Mouse (Mus musculus) C3H10T1/2 (cell line): ENCODE data around the gene Npw. TPM values are rescaled to one million over a fixed set of nuclear protein-coding genes. Genes with fewer than 3 reads are reported as not detected.

ENCODE experiments used
- polyA plus RNA-seq, 2 experiments: library from polyadenylated mRNA; unstranded; fragments of >200 nt; fragmentation: generic; extraction: Trizol; gene quantifications; one replicate each; pipeline ENCODE4 v1.2.1; 2012; ENCODE audit warnings: missing spikeins in 2 of 2

Npw gene
- polyA plus RNA-seq: not detected

GRCm38 (mm10) chr17:24658017-24658758 lies at the start of gene Npw:
TSS of gene Npw (minus strand) at chr17:24658457.

GRCm38 (mm10) chr17:24706982-24707800 lies 48.9 kb upstream of the Npw start, which contains the start of gene Tbl3:
TSS of gene Tbl3 (minus strand) at chr17:24707660.

GRCm38 (mm10) chr17:24696011-24696697 lies 37.9 kb upstream of the Npw start, which contains the start of the genes Gfer and Noxo1:
TSS of gene Gfer (minus strand) at chr17:24696156.
TSS of gene Noxo1 (plus strand) at chr17:24696234.

DNA sequence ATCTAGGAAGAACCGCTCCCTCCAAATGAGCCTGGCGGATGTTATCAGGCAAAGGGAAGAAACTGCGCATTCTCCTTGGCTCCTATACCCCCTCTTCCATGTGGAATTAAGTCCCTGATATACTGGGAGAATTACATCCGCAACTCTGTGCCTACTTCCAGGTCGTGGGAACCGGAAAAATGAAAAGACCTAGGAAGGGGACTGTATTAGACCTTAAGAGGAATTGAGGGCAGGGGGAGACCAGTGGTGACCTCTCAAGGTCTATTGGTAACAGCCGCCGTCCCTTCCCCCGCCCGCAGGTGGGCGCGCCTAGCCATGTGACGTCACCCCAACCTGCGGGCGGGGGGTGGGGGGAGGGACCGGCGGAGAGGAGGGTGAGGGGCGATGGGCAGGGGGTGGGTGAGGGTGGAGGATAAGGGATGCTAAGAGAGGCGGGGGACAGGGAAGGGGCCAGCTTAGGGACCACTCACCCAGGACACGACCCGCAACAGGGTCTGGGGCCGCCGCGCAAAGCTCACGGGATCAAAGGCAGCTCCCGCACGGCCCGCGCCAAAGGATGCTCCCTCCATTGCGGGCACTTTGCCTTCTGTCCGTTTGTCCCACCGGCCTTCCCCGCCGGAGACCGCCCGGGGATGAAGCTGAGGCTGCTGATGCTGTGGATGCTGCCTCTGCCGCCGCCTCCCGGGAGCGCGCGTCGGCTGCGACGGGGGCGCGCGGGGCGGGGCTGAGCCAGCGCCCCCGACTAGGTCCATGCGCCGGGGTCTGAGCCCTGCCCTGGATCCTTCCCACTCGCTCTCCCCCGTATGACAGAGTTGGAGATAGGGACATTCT lies 31.2 kb upstream of the Npw start, which contains the start of gene Syngr3:
Syngr3 (minus strand) TSS at position 705 of the 831 bp plus-strand sequence.

DNA sequence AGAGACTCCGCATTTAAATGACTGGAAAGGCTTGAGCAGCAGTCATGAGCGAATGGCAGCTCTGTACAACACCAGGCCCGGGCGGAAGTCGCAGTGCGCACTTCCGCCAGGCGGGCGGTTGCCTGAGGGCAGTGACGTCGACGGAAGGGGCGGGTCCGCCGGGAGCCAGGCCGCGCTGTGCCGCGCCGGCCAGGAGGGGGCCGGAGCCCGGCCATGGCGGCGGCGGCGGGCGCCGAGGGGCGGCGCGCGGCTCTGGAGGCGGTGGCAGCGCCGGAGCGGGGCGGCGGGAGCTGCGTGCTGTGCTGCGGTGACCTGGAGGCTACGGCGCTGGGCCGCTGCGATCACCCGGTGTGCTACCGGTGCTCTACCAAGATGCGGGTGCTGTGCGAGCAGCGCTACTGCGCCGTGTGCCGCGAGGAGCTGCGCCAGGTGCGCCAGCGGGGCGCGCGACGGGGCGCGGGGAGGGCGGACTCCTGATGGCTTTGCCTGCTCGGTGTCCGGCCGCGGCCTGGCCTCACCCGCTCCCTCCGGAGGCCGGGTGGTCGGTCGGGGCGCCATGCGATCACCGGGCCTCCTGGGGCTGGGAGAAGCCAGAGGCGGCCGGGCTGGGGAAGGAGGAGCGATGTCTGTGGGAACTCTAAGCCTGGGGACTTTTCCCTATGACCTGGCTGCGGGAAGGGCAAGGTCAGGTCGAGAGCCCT lies 11.4 kb upstream of the Npw start, which contains the start of gene Zfp598:
Zfp598 (plus strand) TSS at position 143 of the 701 bp plus-strand sequence.

GRCm38 (mm10) chr17:24650070-24650616 lies 8.1 kb downstream of the Npw start, which contains the start of gene Slc9a3r2:
TSS of gene Slc9a3r2 (minus strand) at chr17:24650327.

GRCm38 (mm10) chr17:24632167-24632812 lies 26.0 kb downstream of the Npw start, which contains the start of the genes Tsc2 and Nthl1:
TSS of gene Tsc2 (minus strand) at chr17:24632630.
TSS of gene Nthl1 (plus strand) at chr17:24632680.

Other genes starting within 250 kb of the Npw start
- gene Rnps1, start 243.9 kb downstream of the Npw start, polyA plus RNA-seq: 10 to 100 TPM; 74.1 to 82.9 TPM
- gene Eci1, start 231.8 kb downstream of the Npw start, polyA plus RNA-seq: 100 to 1,000 TPM in 1 of 2 experiments, 10 to 100 TPM in 1; 64.8 to 150 TPM
- 1 to 10 TPM in 1 of 2 experiments, under 1 TPM in 1; 0.20 to 3.1 TPM for gene Dnase1l2, start 215.4 kb downstream of the Npw start, polyA plus RNA-seq
- gene E4f1, start 188.1 kb downstream of the Npw start, polyA plus RNA-seq: 10 to 100 TPM in 1 of 2 experiments, 1 to 10 TPM in 1; 9.2 to 27.4 TPM
- gene Pgp, start 188.1 kb downstream of the Npw start, polyA plus RNA-seq: 10 to 100 TPM; 31.3 to 84.9 TPM
- under 1 TPM; 0.07 to 0.13 TPM for gene Bricd5, start 184.6 kb downstream of the Npw start, polyA plus RNA-seq
- gene Mlst8, start 179.4 kb downstream of the Npw start, polyA plus RNA-seq: 10 to 100 TPM; 11.5 to 32.9 TPM
- gene Caskin1, start 169.9 kb downstream of the Npw start, polyA plus RNA-seq: under 1 TPM; 0.26 to 0.51 TPM
- gene Traf7, start 130.5 kb downstream of the Npw start, polyA plus RNA-seq: 100 to 1,000 TPM in 1 of 2 experiments, 10 to 100 TPM in 1; 68.5 to 103 TPM
- gene Rab26, start 124.2 kb downstream of the Npw start, polyA plus RNA-seq: under 1 TPM; 0.11 to 0.22 TPM
- gene Pkd1, start 108.6 kb downstream of the Npw start, polyA plus RNA-seq: 10 to 100 TPM in 1 of 2 experiments, 1 to 10 TPM in 1; 6.9 to 98.9 TPM
- 100 to 1,000 TPM in 1 of 2 experiments, 10 to 100 TPM in 1; 78.3 to 110 TPM for gene Tsc2, start 25.8 kb downstream of the Npw start, polyA plus RNA-seq
- 10 to 100 TPM; 27.3 to 51.1 TPM for gene Nthl1, start 25.8 kb downstream of the Npw start, polyA plus RNA-seq
- gene Slc9a3r2, start 8.1 kb downstream of the Npw start, polyA plus RNA-seq: 10 to 100 TPM in 1 of 2 experiments, 1 to 10 TPM in 1; 2.8 to 26.5 TPM
- gene Zfp598, start 11.2 kb upstream of the Npw start, polyA plus RNA-seq: 10 to 100 TPM; 14.9 to 24.2 TPM
- gene Syngr3, start 31.5 kb upstream of the Npw start, polyA plus RNA-seq: under 1 TPM; 0.14 to 0.27 TPM
- 10 to 100 TPM; 40.0 to 84.5 TPM for gene Gfer, start 37.7 kb upstream of the Npw start, polyA plus RNA-seq
- gene Noxo1, start 37.8 kb upstream of the Npw start, polyA plus RNA-seq: 1 to 10 TPM; 1.9 to 6.3 TPM
- 100 to 1,000 TPM in 1 of 2 experiments, 10 to 100 TPM in 1; 28.8 to 116 TPM for gene Tbl3, start 49.2 kb upstream of the Npw start, polyA plus RNA-seq
- gene Rnf151, start 59.6 kb upstream of the Npw start, polyA plus RNA-seq: 1 to 10 TPM; 2.0 to 2.2 TPM
- 100 to 1,000 TPM; 451 to 471 TPM for gene Rps2, start 59.7 kb upstream of the Npw start, polyA plus RNA-seq
- gene Ndufb10, start 66.0 kb upstream of the Npw start, polyA plus RNA-seq: 100 to 1,000 TPM; 438 to 576 TPM
- gene Rpl3l, start 69.4 kb upstream of the Npw start, polyA plus RNA-seq: not detected
- gene Msrb1, start 78.2 kb upstream of the Npw start, polyA plus RNA-seq: 100 to 1,000 TPM in 1 of 2 experiments, 10 to 100 TPM in 1; 99.5 to 155 TPM
- under 1 TPM; 0.02 to 0.04 TPM for gene Hs3st6, start 94.5 kb upstream of the Npw start, polyA plus RNA-seq
- gene Meiob, start 145.8 kb upstream of the Npw start, polyA plus RNA-seq: not detected
- gene Hagh, start 181.7 kb upstream of the Npw start, polyA plus RNA-seq: 10 to 100 TPM; 29.5 to 54.2 TPM
- gene Fahd1, start 191.9 kb upstream of the Npw start, polyA plus RNA-seq: 10 to 100 TPM in 1 of 2 experiments, 1 to 10 TPM in 1; 2.4 to 14.2 TPM
- 1 to 10 TPM in 1 of 2 experiments, under 1 TPM in 1; 0.02 to 1.7 TPM for gene Igfals, start 207.5 kb upstream of the Npw start, polyA plus RNA-seq
- 10 to 100 TPM; 52.2 to 83.5 TPM for gene Nubp2, start 227.9 kb upstream of the Npw start, polyA plus RNA-seq
- gene Spsb3, start 228.2 kb upstream of the Npw start, polyA plus RNA-seq: 10 to 100 TPM; 29.6 to 47.8 TPM
- 10 to 100 TPM; 10.0 to 12.7 TPM for gene Eme2, start 236.6 kb upstream of the Npw start, polyA plus RNA-seq
- gene Mrps34, start 236.7 kb upstream of the Npw start, polyA plus RNA-seq: 100 to 1,000 TPM; 126 to 185 TPM
- gene Nme3, start 238.0 kb upstream of the Npw start, polyA plus RNA-seq: 10 to 100 TPM; 23.3 to 53.3 TPM